Mouse (Mus musculus): ENCODE measurements around the gene Ascc3. TPM values are rescaled to one million over a fixed set of nuclear protein-coding genes. Genes with fewer than 3 reads are reported as not detected.

Ascc3 gene
- 5.6 TPM for polyA plus RNA-seq (2012; fragmentation: generic; extraction: Trizol)
- long read RNA-seq, experiment 1, partial matches to known transcripts, result 6 of 6 reads
- long read RNA-seq, experiment 1, other reads (novel, unspliced or antisense), result 0 of 6 reads
- long read RNA-seq, experiment 2, full-length matches to known transcripts, result 2 of 34 reads
- long read RNA-seq, experiment 2, partial matches to known transcripts, result 29 of 34 reads
- long read RNA-seq, experiment 2, other reads (novel, unspliced or antisense), result 3 of 34 reads

GRCm38 (mm10) chr10:50592355-50593293, at the start of gene Ascc3:
Ascc3 (plus strand) TSS chr10:50592669.
- H3K79me2 ChIP-seq (ENCODE audit: control insufficient read depth, insufficient read depth), result peaks cover 49% of the 10 kb centered on the region
- H3K4me3 ChIP-seq (ENCODE audit: insufficient read depth, poor library complexity, severe bottlenecking), result peak within 1 kb of the TSS; percentile 66
- H3K79me3 ChIP-seq (ENCODE audit: low read depth), result peaks cover 44% of the 10 kb centered on the region
- peak within 1 kb of the TSS; percentile 83 for H3ac ChIP-seq (ENCODE audit: control insufficient read depth, insufficient read length, low read depth)
- no peaks in the 10 kb centered on the region for H3K36me3 ChIP-seq (ENCODE audit: control insufficient read depth, insufficient read depth)
- no peak for TF ChIP-seq MYOG (IDR thresholded peaks at IDR 0.05; ENCODE audit: control insufficient read depth, extremely low read depth, insufficient read length)
- TF ChIP-seq CEBPB (IDR thresholded peaks at IDR 0.05; ENCODE audit: low read depth), result no peak
- TF ChIP-seq CTCF (IDR thresholded peaks at IDR 0.05; ENCODE audit: control insufficient read depth, insufficient read depth, insufficient read length), result no peak
- TF ChIP-seq MYOD1 (IDR thresholded peaks at IDR 0.05; ENCODE audit: control insufficient read depth, insufficient read length, low read depth), result peak; percentile 25
- no peak for TF ChIP-seq USF1 (IDR thresholded peaks at IDR 0.05; ENCODE audit: low read depth)
- no peaks in the 10 kb centered on the region for H3K27me3 ChIP-seq (ENCODE audit: control insufficient read depth, insufficient read depth, insufficient read length)

DNA sequence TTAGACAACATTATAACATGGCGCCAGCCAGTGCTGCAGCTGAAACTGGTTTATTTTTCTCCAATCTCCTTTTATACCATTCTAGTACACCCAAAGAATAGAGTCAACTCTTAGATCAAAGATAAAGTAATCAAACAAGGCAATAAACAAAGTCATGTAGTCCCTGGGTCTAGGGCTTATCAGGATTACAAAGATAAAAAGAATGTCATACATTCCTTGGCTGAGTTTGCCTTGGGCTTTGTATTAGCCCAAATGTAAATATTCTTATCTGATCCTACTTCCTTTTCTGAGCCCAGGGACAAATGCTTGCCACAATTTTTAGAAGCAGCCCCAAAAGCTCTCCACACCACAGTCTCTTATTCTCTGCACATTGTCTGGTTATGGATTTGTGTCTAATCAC, 7.7 kb upstream of the Ascc3 start:
- TF ChIP-seq CTCF (IDR thresholded peaks at IDR 0.05; ENCODE audit: control insufficient read depth, insufficient read depth, insufficient read length) (no peak), FOSL1 (IDR thresholded peaks at IDR 0.05; ENCODE audit: insufficient read depth, low read length, poor library complexity, severe bottlenecking) (no peak), MAX (IDR thresholded peaks at IDR 0.05) (no peak), CEBPB (IDR thresholded peaks at IDR 0.05; ENCODE audit: low read depth) (no peak), USF1 (IDR thresholded peaks at IDR 0.05; ENCODE audit: low read depth) (no peak), MYOD1 (IDR thresholded peaks at IDR 0.05; ENCODE audit: control insufficient read depth, insufficient read length, low read depth) (no peak), MYOG (IDR thresholded peaks at IDR 0.05; ENCODE audit: control insufficient read depth, extremely low read depth, insufficient read length) (no peak)
- H3ac ChIP-seq (ENCODE audit: control insufficient read depth, insufficient read length, low read depth), result no peak overlapping the region
- H3K4me3 ChIP-seq (ENCODE audit: insufficient read depth, poor library complexity, severe bottlenecking), result no peak overlapping the region
- H3K36me3 ChIP-seq (ENCODE audit: control insufficient read depth, insufficient read depth), result no peaks in the 10 kb centered on the region
- no peaks in the 10 kb centered on the region for H3K27me3 ChIP-seq (ENCODE audit: control insufficient read depth, insufficient read depth, insufficient read length)
- no peaks in the 10 kb centered on the region for H3K79me2 ChIP-seq (ENCODE audit: control insufficient read depth, insufficient read depth)
- no peaks in the 10 kb centered on the region for H3K79me3 ChIP-seq (ENCODE audit: low read depth)

DNA sequence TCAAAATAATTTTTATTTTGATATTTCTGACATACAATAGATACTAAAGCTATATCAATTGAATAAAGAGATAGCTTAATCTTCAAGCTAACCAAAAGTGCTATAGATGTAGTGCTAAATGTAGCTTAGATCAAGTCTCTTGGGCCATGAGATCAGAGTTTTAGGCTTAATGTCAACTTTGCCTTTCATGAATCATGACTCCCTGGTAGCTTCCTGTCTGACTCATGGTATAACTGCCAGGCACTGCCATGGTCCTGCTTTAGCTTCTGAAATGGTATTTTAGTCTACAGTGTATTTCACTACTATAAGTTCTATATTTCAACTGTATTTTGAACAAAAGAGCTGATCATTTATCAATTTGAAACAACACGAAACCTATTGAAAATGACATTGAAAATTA, 5.9 kb upstream of the Ascc3 start:
- Histone ChIP-seq H3K79me3 (ENCODE audit: low read depth) (no peaks in the 10 kb centered on the region), H3K27me3 (ENCODE audit: control insufficient read depth, insufficient read depth, insufficient read length) (no peaks in the 10 kb centered on the region), H3K79me2 (ENCODE audit: control insufficient read depth, insufficient read depth) (no peaks in the 10 kb centered on the region), H3K4me3 (ENCODE audit: insufficient read depth, poor library complexity, severe bottlenecking) (no peak overlapping the region), H3K36me3 (ENCODE audit: control insufficient read depth, insufficient read depth) (no peaks in the 10 kb centered on the region), H3ac (ENCODE audit: control insufficient read depth, insufficient read length, low read depth) (no peak overlapping the region)
- no peak for TF ChIP-seq MAX (IDR thresholded peaks at IDR 0.05)
- no peak for TF ChIP-seq MYOD1 (IDR thresholded peaks at IDR 0.05; ENCODE audit: control insufficient read depth, insufficient read length, low read depth)
- TF ChIP-seq FOSL1 (IDR thresholded peaks at IDR 0.05; ENCODE audit: insufficient read depth, low read length, poor library complexity, severe bottlenecking), result no peak
- no peak for TF ChIP-seq CTCF (IDR thresholded peaks at IDR 0.05; ENCODE audit: control insufficient read depth, insufficient read depth, insufficient read length)
- TF ChIP-seq CEBPB (IDR thresholded peaks at IDR 0.05; ENCODE audit: low read depth), result no peak
- no peak for TF ChIP-seq USF1 (IDR thresholded peaks at IDR 0.05; ENCODE audit: low read depth)
- TF ChIP-seq MYOG (IDR thresholded peaks at IDR 0.05; ENCODE audit: control insufficient read depth, extremely low read depth, insufficient read length), result no peak

DNA sequence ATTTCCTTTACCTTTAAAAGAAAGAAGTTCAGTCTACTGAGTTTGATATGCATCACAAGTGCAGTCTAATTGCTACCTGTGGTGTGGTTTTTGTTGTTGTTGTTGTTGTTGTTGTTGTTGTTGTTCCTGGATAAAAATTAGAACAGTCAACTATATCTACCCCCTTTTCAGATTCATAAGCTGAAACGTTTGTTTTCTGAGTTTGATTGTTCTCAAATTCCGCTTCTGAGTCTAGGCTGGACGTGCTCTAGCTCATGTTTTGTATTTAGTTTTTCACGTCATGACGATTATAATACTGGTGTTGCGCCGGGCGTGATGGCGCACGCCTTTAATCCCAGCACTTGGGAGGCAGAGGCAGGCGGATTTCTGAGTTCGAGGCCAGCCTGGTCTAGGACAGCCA, 902 bp downstream of the Ascc3 start:
- H3K27me3 ChIP-seq (ENCODE audit: control insufficient read depth, insufficient read depth, insufficient read length), result no peaks in the 10 kb centered on the region
- peaks cover 51% of the 10 kb centered on the region for H3K79me3 ChIP-seq (ENCODE audit: low read depth)

DNA sequence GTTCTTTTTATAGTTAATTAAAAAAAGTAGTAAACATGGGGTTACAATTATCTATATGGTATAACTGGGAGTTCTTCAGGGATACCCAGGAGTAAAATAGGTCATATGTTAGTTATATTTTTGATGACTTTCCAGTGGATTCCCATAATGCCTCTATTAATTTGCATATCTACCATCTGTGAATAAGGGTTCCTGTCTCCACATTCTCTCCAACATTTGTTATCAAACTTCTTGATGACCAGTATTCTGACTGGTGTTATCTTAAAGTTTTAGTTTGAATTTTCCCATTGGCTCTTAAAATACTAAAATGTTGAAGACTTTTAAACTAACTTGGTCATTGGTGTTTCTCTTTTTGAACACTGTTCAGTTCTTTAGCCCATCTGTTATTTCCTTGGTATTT, 2.9 kb downstream of the Ascc3 start:
- no peak for TF ChIP-seq MAX (IDR thresholded peaks at IDR 0.05)
- no peak overlapping the region for H3K4me3 ChIP-seq (ENCODE audit: insufficient read depth, poor library complexity, severe bottlenecking)
- H3ac ChIP-seq (ENCODE audit: control insufficient read depth, insufficient read length, low read depth), result no peak overlapping the region
- peaks cover 66% of the 10 kb centered on the region for H3K79me3 ChIP-seq (ENCODE audit: low read depth)
- peaks cover 76% of the 10 kb centered on the region for H3K79me2 ChIP-seq (ENCODE audit: control insufficient read depth, insufficient read depth)
- H3K36me3 ChIP-seq (ENCODE audit: control insufficient read depth, insufficient read depth), result no peaks in the 10 kb centered on the region
- H3K27me3 ChIP-seq (ENCODE audit: control insufficient read depth, insufficient read depth, insufficient read length), result no peaks in the 10 kb centered on the region

More for the DNA sequence above, 902 bp downstream of the Ascc3 start:
- H3K4me3 ChIP-seq (ENCODE audit: insufficient read depth, poor library complexity, severe bottlenecking), result peak overlapping the region; percentile 66
- TF ChIP-seq MYOG (IDR thresholded peaks at IDR 0.05; ENCODE audit: control insufficient read depth, extremely low read depth, insufficient read length), result no peak
- no peak for TF ChIP-seq MYOD1 (IDR thresholded peaks at IDR 0.05; ENCODE audit: control insufficient read depth, insufficient read length, low read depth)
- no peak for TF ChIP-seq FOSL1 (IDR thresholded peaks at IDR 0.05; ENCODE audit: insufficient read depth, low read length, poor library complexity, severe bottlenecking)
- TF ChIP-seq CTCF (IDR thresholded peaks at IDR 0.05; ENCODE audit: control insufficient read depth, insufficient read depth, insufficient read length), result no peak
- no peak for TF ChIP-seq USF1 (IDR thresholded peaks at IDR 0.05; ENCODE audit: low read depth)
- no peak for TF ChIP-seq MAX (IDR thresholded peaks at IDR 0.05)
- no peak for TF ChIP-seq CEBPB (IDR thresholded peaks at IDR 0.05; ENCODE audit: low read depth)
- no peaks in the 10 kb centered on the region for H3K36me3 ChIP-seq (ENCODE audit: control insufficient read depth, insufficient read depth)
- peaks cover 57% of the 10 kb centered on the region for H3K79me2 ChIP-seq (ENCODE audit: control insufficient read depth, insufficient read depth)
- no peak overlapping the region for H3ac ChIP-seq (ENCODE audit: control insufficient read depth, insufficient read length, low read depth)
